Mouse (Mus musculus) E14TG2a.4 (cell line): Measurements from ENCODE around the gene Snap91.

Experiments
- H3K27me3 ChIP-seq: 2 replicates; pipeline ENCODE4 v1.6.1; 2014; ENCODE audit warnings: low read length, control low read depth; ENCODE audit not compliant: insufficient read depth
- H3K36me3 ChIP-seq: 2 replicates; pipeline ENCODE4 v1.6.1; 2014; ENCODE audit warnings: low read length, control low read depth; ENCODE audit not compliant: insufficient read depth
- H3K4me1 ChIP-seq: replicated peaks from 2 replicates; pipeline ENCODE4 v1.6.1; 2014; ENCODE audit warnings: low read depth, low read length, control low read depth
- H3K4me3 ChIP-seq: replicated peaks from 2 replicates; pipeline ENCODE4 v1.5.1; 2014; ENCODE audit warnings: mild to moderate bottlenecking, low read length
- H3K9me3 ChIP-seq: 2 replicates; pipeline ENCODE4 v1.6.1; 2014; ENCODE audit warnings: low read length, control low read depth
- CTCF ChIP-seq: conservative IDR thresholded peaks from 2 replicates; pipeline ENCODE4 v1.5.1; 2014; ENCODE audit warnings: low read length
- NANOG ChIP-seq: IDR thresholded peaks from 2 replicates; pipeline ENCODE4 v1.6.1; 2014; ENCODE audit warnings: borderline replicate concordance, low read length, mixed read lengths
- POU5F1 ChIP-seq: IDR thresholded peaks from 2 replicates; pipeline ENCODE4 v1.6.1; 2014; ENCODE audit warnings: low read length, borderline replicate concordance

Gene Snap91

GRCm38 (mm10) chr9:86880113-86880972 is at the start of gene Snap91:
TSS of gene Snap91 (minus strand) at chr9:86880654.
- peak within 1 kb of the TSS; percentile 88 for H3K4me3 ChIP-seq
- no peaks in the 10 kb centered on the region for H3K9me3 ChIP-seq
- H3K27me3 ChIP-seq = peaks cover 45% of the 10 kb centered on the region
- TF ChIP-seq CTCF (no peak), NANOG (no peak)
- peaks cover 10% of the 10 kb centered on the region for H3K4me1 ChIP-seq
- H3K36me3 ChIP-seq = no peaks in the 10 kb centered on the region

DNA sequence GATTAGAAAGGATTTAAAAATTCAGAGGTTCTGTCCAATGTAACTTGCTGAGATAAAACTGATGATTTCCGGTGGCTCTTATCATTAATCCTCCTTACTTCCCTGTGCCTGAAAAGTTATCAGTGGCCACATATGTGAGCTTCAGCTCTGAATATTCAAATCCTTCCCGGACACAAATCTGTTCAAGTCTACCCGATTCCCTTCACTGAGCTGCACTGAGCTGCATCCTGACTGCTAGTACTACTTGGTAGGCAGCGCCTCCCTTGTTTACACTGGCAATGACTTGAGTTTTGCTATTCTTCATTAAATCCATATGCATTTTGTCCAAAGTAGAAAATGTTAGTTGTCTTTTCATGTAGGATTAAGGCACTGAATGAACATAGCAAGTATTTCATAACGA is 46.1 kb upstream of the Snap91 start:
- Histone ChIP-seq H3K36me3 (no peaks in the 10 kb centered on the region), H3K27me3 (no peaks in the 10 kb centered on the region), H3K9me3 (0 out of 2 replicates have a peak, but pooled peaks cover 3% of the 10 kb centered on the region), H3K4me1 (no peaks in the 10 kb centered on the region), H3K4me3 (no peak overlapping the region)
- TF ChIP-seq CTCF = no peak
- TF ChIP-seq NANOG = no peak
- no peak for TF ChIP-seq POU5F1

- 0 out of 2 replicates have a peak, but pooled peaks cover 3% of the 10 kb centered on the region for H3K9me3 ChIP-seq
- H3K36me3 ChIP-seq = no peaks in the 10 kb centered on the region
- H3K4me1 ChIP-seq = no peaks in the 10 kb centered on the region
- TF ChIP-seq NANOG (no peak), POU5F1 (no peak)
- H3K4me3 ChIP-seq = no peak overlapping the region
- no peaks in the 10 kb centered on the region for H3K27me3 ChIP-seq
Measured at GRCm38 (mm10) chr9:86925688-86926087, 45.2 kb upstream of the Snap91 start.

GRCm38 (mm10) chr9:86922430-86922829 is 42.0 kb upstream of the Snap91 start:
- Histone ChIP-seq H3K4me1 (no peaks in the 10 kb centered on the region), H3K36me3 (no peaks in the 10 kb centered on the region), H3K4me3 (no peak overlapping the region), H3K9me3 (no peaks in the 10 kb centered on the region), H3K27me3 (no peaks in the 10 kb centered on the region)
- no peak for TF ChIP-seq NANOG

DNA sequence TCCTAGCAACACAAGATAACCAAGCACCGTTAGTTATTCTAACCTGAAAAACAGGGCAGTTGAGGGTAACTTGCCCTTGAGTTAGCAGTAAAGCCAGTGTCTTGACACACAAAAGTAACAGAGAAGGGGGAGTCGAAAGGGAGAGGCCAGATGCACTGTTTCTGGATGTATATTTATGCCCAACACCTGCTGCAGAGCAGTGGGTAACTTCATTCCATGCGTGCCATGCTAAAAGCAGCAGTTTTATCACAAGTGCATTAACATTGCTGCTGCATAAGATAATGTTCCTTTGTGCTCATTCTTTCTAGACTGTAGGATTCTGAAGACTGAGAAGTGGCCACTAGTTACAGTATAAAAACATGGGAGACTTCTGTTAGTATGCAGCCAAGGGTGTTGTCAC is 36.1 kb upstream of the Snap91 start:
- Histone ChIP-seq H3K4me1 (no peaks in the 10 kb centered on the region), H3K9me3 (no peaks in the 10 kb centered on the region), H3K4me3 (no peak overlapping the region), H3K27me3 (no peaks in the 10 kb centered on the region), H3K36me3 (no peaks in the 10 kb centered on the region)
- no peak for TF ChIP-seq POU5F1
- TF ChIP-seq CTCF = no peak
- TF ChIP-seq NANOG = no peak

GRCm38 (mm10) chr9:86899502-86900199 is 19.2 kb upstream of the Snap91 start:
- peaks cover 7% of the 10 kb centered on the region; the same call in 1 of the 2 replicates for H3K9me3 ChIP-seq
- H3K36me3 ChIP-seq = no peaks in the 10 kb centered on the region
- H3K4me3 ChIP-seq = no peak overlapping the region
- no peak for TF ChIP-seq NANOG
- no peak for TF ChIP-seq POU5F1
- TF ChIP-seq CTCF = no peak
- H3K27me3 ChIP-seq = no peaks in the 10 kb centered on the region
- H3K4me1 ChIP-seq = no peaks in the 10 kb centered on the region

DNA sequence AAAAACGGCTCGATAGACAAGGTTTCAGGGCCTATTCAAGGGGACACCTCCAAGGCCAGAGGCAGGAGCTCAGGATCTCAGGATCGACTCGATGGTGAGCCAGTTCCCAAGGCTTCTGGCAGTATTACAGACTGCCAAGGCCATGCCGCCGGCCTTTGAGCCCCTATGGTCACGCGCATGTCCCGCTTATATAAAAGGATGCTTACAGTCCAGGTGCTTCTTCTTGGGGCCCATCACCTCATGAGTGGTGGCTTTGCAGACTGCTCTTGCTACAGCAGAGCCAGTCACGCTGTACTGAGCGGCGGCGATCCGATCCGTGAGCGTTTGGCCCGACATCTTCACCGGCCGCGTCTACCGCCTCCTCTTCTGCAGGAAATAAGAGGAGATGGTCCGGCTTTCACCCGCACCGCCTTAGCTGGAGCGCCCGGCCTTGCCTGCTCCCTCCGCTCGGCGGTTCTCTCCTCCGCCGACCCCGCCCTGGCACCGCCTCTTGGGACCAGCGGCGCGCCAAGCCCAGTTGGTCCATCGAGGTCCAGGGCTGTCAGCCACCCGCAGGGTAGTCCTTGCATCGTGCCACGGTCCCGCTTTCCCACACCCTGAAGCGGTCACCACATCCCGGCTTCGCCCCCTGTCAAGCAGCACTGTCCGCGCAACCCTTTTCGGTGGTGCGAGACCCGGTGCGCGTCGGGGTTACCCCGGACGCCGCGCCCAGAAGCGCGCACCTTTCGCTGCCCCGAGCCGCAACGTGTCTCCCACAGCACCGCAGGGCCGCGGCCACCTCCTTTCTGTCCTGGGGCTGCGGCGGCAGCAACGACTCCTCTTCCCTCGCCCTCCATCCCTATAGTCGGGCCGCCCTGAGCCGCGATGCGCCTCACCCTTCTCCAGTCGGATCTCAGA is 990 bp downstream of the Snap91 start:
- H3K27me3 ChIP-seq = peaks cover 45% of the 10 kb centered on the region
- TF ChIP-seq NANOG (no peak), POU5F1 (no peak), CTCF (no peak)
- H3K36me3 ChIP-seq = no peaks in the 10 kb centered on the region
- H3K4me1 ChIP-seq = peaks cover 10% of the 10 kb centered on the region
- peak overlapping the region; percentile 88 for H3K4me3 ChIP-seq
- no peaks in the 10 kb centered on the region for H3K9me3 ChIP-seq

DNA sequence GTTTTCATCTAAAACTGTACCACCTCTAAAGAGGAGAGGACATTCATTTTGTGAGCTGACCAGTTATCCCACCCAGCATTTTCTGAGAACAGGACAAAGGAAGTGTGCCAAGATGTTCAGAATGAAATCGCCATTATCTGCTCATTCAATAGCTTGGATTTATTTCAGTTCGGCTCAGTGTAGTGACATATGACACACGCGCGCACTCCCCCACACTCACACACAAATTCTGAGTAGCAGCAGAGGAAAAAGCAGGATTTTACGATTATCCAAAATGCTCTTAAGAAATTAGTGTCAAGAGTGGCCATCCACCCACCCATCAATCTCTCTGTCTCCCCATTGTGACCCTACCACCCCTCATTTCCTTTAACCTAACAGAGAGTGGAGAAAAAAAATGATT is 1.7 kb downstream of the Snap91 start:
- no peaks in the 10 kb centered on the region for H3K9me3 ChIP-seq
- H3K4me3 ChIP-seq = peak overlapping the region; percentile 88; the same call in 1 of the 2 replicates
- H3K36me3 ChIP-seq = no peaks in the 10 kb centered on the region
- H3K27me3 ChIP-seq = peaks cover 45% of the 10 kb centered on the region
- H3K4me1 ChIP-seq = peaks cover 10% of the 10 kb centered on the region
- TF ChIP-seq POU5F1 (no peak), NANOG (no peak), CTCF (no peak)
